Mouse (Mus musculus): ENCODE measurements around the gene Olfr507.
"Not testable (repeated sequence)": the region's sequence is repeated elsewhere in the genome, so short reads cannot be mapped to it uniquely, and the experiment has no call there.

Gene Olfr507

DNA sequence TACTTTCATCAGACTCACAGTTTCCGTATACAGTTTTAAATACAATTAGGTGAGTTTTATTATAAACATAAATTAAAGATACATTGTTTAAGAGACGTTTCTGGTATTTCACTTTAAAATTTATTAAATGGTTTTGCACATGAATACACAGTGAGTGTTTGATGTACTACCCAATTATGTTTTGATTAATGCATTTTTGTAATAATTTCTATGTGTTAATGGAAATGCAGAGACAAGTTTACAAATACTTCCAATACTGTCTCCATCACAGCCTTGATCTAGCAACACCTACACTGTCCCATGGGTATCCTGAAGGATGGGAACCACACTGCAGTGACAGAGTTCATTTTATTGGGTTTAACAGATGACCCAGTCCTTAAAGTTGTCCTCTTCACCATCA, at the start of gene Olfr507:
Gene Olfr507, plus strand, starts transcription at position 301 of the 400 bp plus-strand sequence.
- DNase-seq = no peak

- no peak for DNase-seq
These were observed 31.8 kb upstream of the Olfr507 start for GRCm38 (mm10) chr7:108589797-108590196.

GRCm38 (mm10) chr7:108601916-108602315, 19.7 kb upstream of the Olfr507 start:
- DNase-seq = not testable (repeated sequence)

DNA sequence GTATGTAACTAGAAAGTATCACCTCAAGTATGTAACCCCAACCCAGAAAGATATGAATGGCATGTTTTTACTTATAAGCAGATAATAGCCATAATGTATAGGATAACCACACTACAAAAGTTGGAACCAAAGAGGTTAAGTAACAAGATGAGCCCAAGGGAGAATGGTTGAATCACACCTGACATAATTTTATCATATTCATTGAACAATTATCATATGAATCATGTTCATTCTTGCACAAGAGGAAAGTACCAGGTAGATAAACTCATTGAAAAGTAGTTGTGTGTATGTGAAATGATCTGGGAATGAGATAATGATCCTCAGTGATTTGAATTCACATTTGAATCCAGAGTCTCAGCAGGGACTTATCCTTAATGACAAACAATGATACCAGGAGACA, 11.1 kb upstream of the Olfr507 start, which contains the start of gene Olfr506:
Gene Olfr506, plus strand, starts transcription at position 301 of the 400 bp plus-strand sequence.
- DNase-seq = no peak

GRCm38 (mm10) chr7:108614110-108614509, 7.5 kb upstream of the Olfr507 start:
- DNase-seq = no peak

- DNase-seq = not testable (repeated sequence)
These were observed 4.8 kb upstream of the Olfr507 start for GRCm38 (mm10) chr7:108616781-108617180.

DNA sequence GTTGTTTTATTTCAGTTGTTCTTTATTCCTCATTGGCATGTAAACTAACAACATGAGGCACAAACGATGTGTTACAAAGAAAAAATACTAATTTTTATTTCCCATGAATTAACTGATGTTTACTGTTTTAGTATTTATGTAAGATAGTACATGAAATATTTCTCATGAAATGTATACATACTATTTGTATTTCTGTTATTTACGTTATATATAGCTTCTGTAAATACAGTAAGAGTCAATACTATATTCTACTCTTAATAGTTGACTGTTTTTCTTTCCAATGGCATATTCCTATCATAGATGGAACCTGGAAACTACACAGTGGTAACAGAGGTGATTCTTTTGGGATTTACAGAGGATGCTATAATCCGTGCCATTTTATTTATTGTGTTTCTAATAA, 8.1 kb downstream of the Olfr507 start, which contains the start of gene Olfr508:
Gene Olfr508, plus strand, starts transcription at position 301 of the 400 bp plus-strand sequence.
- no peak for DNase-seq

DNA sequence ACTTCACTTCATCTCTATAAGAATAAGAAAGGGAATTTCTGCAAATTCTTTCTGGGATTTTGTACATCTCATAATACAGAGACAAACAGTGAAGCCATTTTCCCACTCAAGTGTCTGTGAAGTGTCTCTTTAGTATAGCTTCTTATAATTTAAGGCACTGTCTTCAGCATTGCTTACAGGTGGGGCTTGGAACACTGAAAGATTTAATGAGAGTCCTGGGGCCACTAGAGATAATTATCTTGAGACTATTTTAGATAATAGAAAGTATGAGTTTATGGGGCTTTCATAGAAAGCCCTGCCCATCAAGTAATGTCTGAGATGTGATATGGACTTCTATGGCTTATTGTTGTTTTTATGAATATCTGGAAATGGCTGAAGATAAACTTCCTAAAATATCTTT, 30.2 kb downstream of the Olfr507 start, which contains the start of gene Olfr509:
Gene Olfr509, minus strand, starts transcription at position 101 of the 400 bp plus-strand sequence.
- DNase-seq = no peak

GRCm38 (mm10) chr7:108662419-108662818, 40.8 kb downstream of the Olfr507 start:
- DNase-seq = no peak

GRCm38 (mm10) chr7:108666118-108666517, 44.5 kb downstream of the Olfr507 start, which contains the start of gene Olfr510:
Gene Olfr510 (plus strand): TSS chr7:108666418.
- DNase-seq = no peak

DNA sequence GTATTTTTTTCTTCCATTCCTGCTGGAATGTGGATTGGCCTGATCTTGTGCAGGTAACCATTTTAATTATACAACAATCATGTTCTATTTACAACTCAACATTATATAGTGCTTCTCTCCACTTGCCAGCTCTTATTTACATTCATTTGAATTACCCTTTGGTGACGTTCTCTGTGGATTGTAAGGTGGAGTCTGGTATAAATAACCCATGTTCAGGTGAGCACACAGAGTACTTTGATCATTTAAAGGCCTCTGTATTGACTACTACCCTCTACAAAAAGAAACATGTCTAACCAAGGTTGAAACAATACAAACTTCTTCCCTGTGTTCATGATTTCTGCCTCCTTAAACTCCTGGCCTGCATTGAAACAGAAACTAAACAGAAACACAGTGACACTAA, 49.4 kb downstream of the Olfr507 start:
- no peak for DNase-seq
